In genomic region chr6:51379074-51379473, GRCm38 (mm10) we compare ENCODE assay signal across 9 mouse cellular contexts. TPM values are rescaled to one million over a fixed set of nuclear protein-coding genes. Genes with fewer than 3 reads are reported as not detected.
DNase-seq lines count a peak whose midpoint lies in the region; ATAC-seq and TF ChIP-seq lines count a peak whose summit lies in the region.
"Had no signal": no experiment of that assay in that cellular context is flagged by ENCODE, and none has a peak within 500 bp of the region (broad histone marks: within the 10 kb centered on the region; RNA-seq: fewer than 3 reads in every experiment).

No protein-coding gene starts in this region.

- peak overlapping the region; percentile 88 for H3K9ac ChIP-seq in kidney, embryonic 16.5 days (replicated peaks; ENCODE audit: low read length)
- H3K9ac ChIP-seq in hindbrain, postnatal 0 days (replicated peaks; ENCODE audit: low read length), result peak overlapping the region; percentile 64; the same call in 1 of the 2 replicates
- H3K9ac ChIP-seq in midbrain, postnatal 0 days (replicated peaks; ENCODE audit: low read length, poor library complexity, severe bottlenecking), result peak overlapping the region; percentile 51

- peak overlapping the region; percentile 70 for H3K4me2 ChIP-seq in kidney, embryonic 16.5 days (replicated peaks; ENCODE audit: low read depth, low read length)
- peak overlapping the region; percentile 60 for H3K4me2 ChIP-seq in hindbrain, postnatal 0 days (ENCODE audit: low read depth, low read length)
- H3K4me2 ChIP-seq in midbrain, postnatal 0 days (ENCODE audit: low read depth, low read length, poor library complexity, severe bottlenecking), result peak overlapping the region; percentile 41

- WGBS in kidney, embryonic 16.5 days, result 11% methylated on average over 5 of the region's 5 CpGs
- 12% methylated on average over 5 of the region's 5 CpGs for WGBS in embryonic facial prominence, embryonic 10.5 days
- WGBS in hindbrain, postnatal 0 days, result 7% methylated on average over 5 of the region's 5 CpGs
- WGBS in midbrain, postnatal 0 days, result 3% methylated on average over 5 of the region's 5 CpGs

- H3K27ac ChIP-seq in kidney, embryonic 16.5 days (ENCODE audit: low read length), result peak overlapping the region; percentile 84; the same call in 1 of the 2 replicates
- peak overlapping the region; percentile 98 for H3K27ac ChIP-seq in embryonic facial prominence, embryonic 10.5 days (replicated peaks)
- peak overlapping the region; percentile 92 for H3K27ac ChIP-seq in hindbrain, postnatal 0 days
- H3K27ac ChIP-seq in midbrain, postnatal 0 days (ENCODE audit: low read depth, low read length), result peak overlapping the region; percentile 90

- H3K27me3 ChIP-seq in kidney, embryonic 16.5 days (ENCODE audit: insufficient read depth, low read length), result no peaks in the 10 kb centered on the region
- H3K27me3 ChIP-seq in embryonic facial prominence, embryonic 10.5 days (replicated peaks; ENCODE audit: low read depth, poor library complexity, severe bottlenecking), result no peaks in the 10 kb centered on the region
- no peaks in the 10 kb centered on the region for H3K27me3 ChIP-seq in hindbrain, postnatal 0 days (ENCODE audit: insufficient read depth, low read length)
- H3K27me3 ChIP-seq in midbrain, postnatal 0 days (ENCODE audit: insufficient read depth, low read length), result no peaks in the 10 kb centered on the region
- H3K27me3 ChIP-seq: Patski had no signal

- DNase-seq in kidney, postnatal 25 days, result no peak
- no peak for DNase-seq in embryonic facial prominence, embryonic 10.5 days (ENCODE audit: low spot score)
- DNase-seq in hindbrain, postnatal 0 days (ENCODE audit: low spot score), result peak; percentile 27
- DNase-seq in midbrain, postnatal 0 days (ENCODE audit: low spot score), result peak; percentile 34
- no peak for DNase-seq in gastrocnemius, postnatal 10 days
- no peak for DNase-seq in testis, postnatal 10 days (ENCODE audit: low spot score)
- no peak for DNase-seq in cerebellum, adult 9-10 months

- 0 out of 2 replicates have a peak, but pooled peaks cover 6% of the 10 kb centered on the region for H3K4me1 ChIP-seq in kidney, embryonic 16.5 days (ENCODE audit: insufficient read depth, low read length)
- H3K4me1 ChIP-seq in embryonic facial prominence, embryonic 10.5 days, result peaks cover 29% of the 10 kb centered on the region
- no peaks in the 10 kb centered on the region for H3K4me1 ChIP-seq in hindbrain, postnatal 0 days (ENCODE audit: insufficient read depth, low read length)
- no peaks in the 10 kb centered on the region for H3K4me1 ChIP-seq in midbrain, postnatal 0 days (ENCODE audit: insufficient read depth, low read length)

- no peak for TF ChIP-seq CTCF in hindbrain, postnatal 0 days (IDR thresholded peaks at IDR 0.05; ENCODE audit: low read depth)
- no peak for TF ChIP-seq CTCF in midbrain, postnatal 0 days (IDR thresholded peaks at IDR 0.05)

- no peaks in the 10 kb centered on the region for H3K9me3 ChIP-seq in kidney, embryonic 16.5 days (ENCODE audit: low read length)
- no peaks in the 10 kb centered on the region for H3K9me3 ChIP-seq in embryonic facial prominence, embryonic 10.5 days
- no peaks in the 10 kb centered on the region for H3K9me3 ChIP-seq in hindbrain, postnatal 0 days (ENCODE audit: low read length)
- H3K9me3 ChIP-seq in midbrain, postnatal 0 days (ENCODE audit: low read length), result no peaks in the 10 kb centered on the region

- no peak for ATAC-seq in kidney, embryonic 16.5 days (ENCODE audit: low FRiP score, low TSS enrichment)
- no peak for ATAC-seq in hindbrain, postnatal 0 days
- ATAC-seq in midbrain, postnatal 0 days (ENCODE audit: low FRiP score), result no peak
- ATAC-seq: Patski had no signal

- H3K4me3 ChIP-seq in kidney, embryonic 16.5 days (ENCODE audit: low read length), result peak overlapping the region; percentile 52
- H3K4me3 ChIP-seq in embryonic facial prominence, embryonic 10.5 days, result peak overlapping the region; percentile 57
- peak overlapping the region; percentile 38 for H3K4me3 ChIP-seq in hindbrain, postnatal 0 days (ENCODE audit: low read length)
- H3K4me3 ChIP-seq in midbrain, postnatal 0 days (ENCODE audit: low read depth, low read length), result peak overlapping the region; percentile 28

- no peaks in the 10 kb centered on the region for H3K36me3 ChIP-seq in kidney, embryonic 16.5 days (ENCODE audit: insufficient read depth, low read length)
- no peaks in the 10 kb centered on the region for H3K36me3 ChIP-seq in embryonic facial prominence, embryonic 10.5 days (replicated peaks)
- H3K36me3 ChIP-seq in hindbrain, postnatal 0 days (ENCODE audit: insufficient read depth, low read length), result no peaks in the 10 kb centered on the region
- no peaks in the 10 kb centered on the region for H3K36me3 ChIP-seq in midbrain, postnatal 0 days (ENCODE audit: insufficient read depth, low read length)

RNA-seq across cellular contexts. Expression of gene Nfe2l3, which starts 53.4 kb away (rescaled TPM):
- 1.7 and 2.1 TPM in 2 replicates for polyA plus RNA-seq in kidney, embryonic 16.5 days (2015; fragmentation: Nextera tagmentation; extraction: Ambion mirVana)
- polyA plus RNA-seq in embryonic facial prominence, embryonic 10.5 days (2016; fragmentation: Nextera tagmentation; extraction: Ambion mirVana), result 1.3 and 1.6 TPM in 2 replicates
- total RNA-seq in hindbrain, postnatal 0 days (2014; rRNA removed), result 7.8 and 11.5 TPM in 2 replicates
- polyA plus RNA-seq in hindbrain, postnatal 0 days (2015; fragmentation: Nextera tagmentation; extraction: Ambion mirVana), result 5.2 and 5.3 TPM in 2 replicates
- total RNA-seq in midbrain, postnatal 0 days (2014; rRNA removed), result 12.6 and 12.7 TPM in 2 replicates
- 7.3 and 8.3 TPM in 2 replicates for polyA plus RNA-seq in midbrain, postnatal 0 days (2015; fragmentation: Nextera tagmentation; extraction: Ambion mirVana)
- under 1 TPM; 0.12 to 0.16 TPM for total RNA-seq in gastrocnemius, postnatal 10 days (2021)

Comparison
In these comparisons a context has a peak if more than half of its experiments do, and no peak if none do; other contexts are left out.
1. DNase-seq: peak in hindbrain, postnatal 0 days (single experiment) and midbrain, postnatal 0 days (single experiment); none in kidney, postnatal 25 days (0 of 2), embryonic facial prominence, embryonic 10.5 days (single experiment), gastrocnemius, postnatal 10 days (single experiment), testis, postnatal 10 days (single experiment) and cerebellum, adult 9-10 months (single experiment).
2. Peak in every context shown above with its lines, with median percentiles within 50 percentile points of each other: H3K27ac ChIP-seq, H3K4me2 ChIP-seq, H3K4me3 ChIP-seq and H3K9ac ChIP-seq.